Mouse (Mus musculus) limb, embryonic 15.5 days (tissue): ENCODE data around the gene Tmem87b. TPM values are rescaled to one million over a fixed set of nuclear protein-coding genes. Genes with fewer than 3 reads are reported as not detected.

Source experiments
- ATAC-seq: fragments of 200-750 bp; cut with Nextera tagmentation; 2 replicates; pipeline ENCODE4 v1.8.0; 2017; ENCODE audit warnings: low read depth, moderate TSS enrichment; ENCODE audit not compliant: insufficient number of reproducible peaks, low FRiP score, low TSS enrichment
- H3K27ac ChIP-seq: fragments of 300-500 bp; sonication (generic); 2 replicates; pipeline ENCODE4 v1.5.1; 2015; ENCODE audit warnings: moderate library complexity, mild to moderate bottlenecking, inconsistent platforms
- H3K27me3 ChIP-seq: fragments of 300-500 bp; sonication (generic); 2 replicates; pipeline ENCODE4 v1.6.1; 2015; ENCODE audit warnings: inconsistent platforms
- H3K36me3 ChIP-seq: fragments of 300-500 bp; sonication (generic); 2 replicates; pipeline ENCODE4 v1.6.1; 2015; ENCODE audit warnings: inconsistent platforms
- H3K4me1 ChIP-seq: fragments of 300-500 bp; sonication (generic); 2 replicates; pipeline ENCODE4 v1.6.1; 2015; ENCODE audit warnings: inconsistent platforms
- H3K4me2 ChIP-seq: fragments of 300-500 bp; sonication (generic); 2 replicates; pipeline ENCODE4 v1.6.1; 2015; ENCODE audit warnings: mild to moderate bottlenecking, inconsistent platforms
- H3K4me3 ChIP-seq: fragments of 300-500 bp; sonication (generic); 2 replicates; pipeline ENCODE4 v1.5.1; 2015; ENCODE audit warnings: mild to moderate bottlenecking, inconsistent platforms
- H3K9ac ChIP-seq: fragments of 300-500 bp; sonication (generic); 2 replicates; pipeline ENCODE4 v1.6.1; 2015; ENCODE audit warnings: inconsistent platforms
- H3K9me3 ChIP-seq: fragments of 300-500 bp; sonication (generic); 2 replicates; pipeline ENCODE4 v1.6.1; 2016; ENCODE audit warnings: inconsistent platforms
- WGBS: fragments of 180-500 bp; shearing (Covaris S2); methylation state at CpG from one replicate; pipeline ENCODE4 v1.1.7; 2015; 5-methylcytosine and 5-hydroxymethylcytosine counted together
- polyA plus RNA-seq: library from polyadenylated mRNA; unstranded; fragments of >200 nt; fragmentation: Nextera tagmentation; extraction: Ambion mirVana; gene quantifications from 2 replicates; pipeline ENCODE4 v1.2.1, GENCODE M21; 2015

Gene Tmem87b
- polyA plus RNA-seq, 1 experiment from 2014 or later: 29.4 TPM

DNA sequence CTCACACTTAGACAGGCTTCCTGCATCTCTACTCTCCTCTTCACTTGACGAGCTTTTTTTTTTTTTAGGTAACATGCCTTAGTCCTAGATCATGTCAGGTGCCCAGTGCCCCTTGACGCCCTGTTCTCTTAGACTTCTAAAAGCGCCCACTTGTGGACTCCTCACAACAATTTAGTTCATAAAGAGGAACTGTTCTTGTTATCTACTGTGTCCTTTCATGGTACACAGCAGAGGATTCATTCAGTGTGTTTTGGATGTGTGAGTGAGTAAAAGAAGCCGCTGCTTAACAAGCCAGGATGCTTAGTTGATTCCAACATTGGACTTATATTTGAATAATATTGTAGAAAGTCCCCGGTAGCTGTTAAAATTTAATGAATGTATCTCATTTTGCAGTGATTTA lies 6.0 kb downstream of the Tmem87b start:
- Histone ChIP-seq H3K4me3 (no peak overlapping the region), H3K4me1 (peaks cover 9% of the 10 kb centered on the region; the same call in 1 of the 2 replicates), H3K27me3 (no peaks in the 10 kb centered on the region), H3K27ac (no peak overlapping the region), H3K9me3 (no peaks in the 10 kb centered on the region), H3K4me2 (no peak overlapping the region), H3K9ac (no peak overlapping the region), H3K36me3 (peaks cover 18% of the 10 kb centered on the region)
- no peak for ATAC-seq
- 94% methylated on average over 5 of the region's 5 CpGs for WGBS

DNA sequence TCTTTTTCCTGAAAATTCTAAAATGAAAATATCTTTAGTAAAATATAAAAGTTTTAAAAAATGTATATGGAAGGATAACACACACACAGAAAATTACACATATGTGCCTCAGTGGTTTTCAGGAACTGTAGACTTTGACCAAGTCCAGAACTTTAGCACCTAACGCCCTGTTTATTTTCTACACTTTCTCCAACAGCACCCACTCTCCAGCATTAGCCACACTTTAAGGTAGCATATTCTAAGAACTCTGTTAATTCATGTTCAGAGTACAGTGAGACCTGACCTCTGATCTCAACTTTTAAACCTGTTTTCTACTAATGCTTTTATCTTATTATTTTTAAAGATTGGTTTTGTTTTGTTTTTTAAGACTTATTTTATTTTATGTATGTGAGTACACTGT lies 9.9 kb downstream of the Tmem87b start:
- Histone ChIP-seq H3K4me3 (no peak overlapping the region), H3K27ac (no peak overlapping the region), H3K9me3 (no peaks in the 10 kb centered on the region), H3K9ac (no peak overlapping the region), H3K27me3 (no peaks in the 10 kb centered on the region), H3K4me2 (no peak overlapping the region), H3K4me1 (no peaks in the 10 kb centered on the region), H3K36me3 (peaks cover 42% of the 10 kb centered on the region)
- 97% methylated on average over 1 of the region's 1 CpGs for WGBS
- no peak for ATAC-seq

DNA sequence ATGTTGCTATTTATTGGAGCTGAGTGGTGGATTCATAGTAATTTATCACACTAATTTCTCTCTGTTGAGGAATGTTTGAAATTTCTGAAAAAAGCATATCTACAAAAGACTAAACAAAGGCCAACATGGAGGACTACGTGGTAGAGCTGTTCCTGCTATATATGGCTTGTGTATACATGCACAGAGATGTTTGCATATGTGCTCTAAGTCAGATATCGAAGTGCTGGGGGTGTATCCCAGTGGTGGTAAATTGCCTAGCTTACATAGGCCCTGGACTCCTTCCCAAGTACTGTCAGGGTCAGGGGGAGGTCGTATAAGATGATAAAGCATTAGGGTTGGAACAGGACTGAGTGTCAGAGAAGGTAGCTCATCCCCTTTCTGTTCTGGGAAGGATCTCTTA lies 14.7 kb downstream of the Tmem87b start:
- ATAC-seq: no peak

GRCm38 (mm10) chr2:128833035-128833434 lies 15.1 kb downstream of the Tmem87b start:
- no peaks in the 10 kb centered on the region for H3K27me3 ChIP-seq
- no peaks in the 10 kb centered on the region for H3K9me3 ChIP-seq
- H3K4me1 ChIP-seq: no peaks in the 10 kb centered on the region
- H3K4me2 ChIP-seq: no peak overlapping the region
- no peak overlapping the region for H3K4me3 ChIP-seq
- WGBS: 86% methylated on average over 2 of the region's 2 CpGs
- H3K27ac ChIP-seq: no peak overlapping the region
- no peak for ATAC-seq
- H3K36me3 ChIP-seq: peaks cover 76% of the 10 kb centered on the region
- no peak overlapping the region for H3K9ac ChIP-seq

More for the DNA sequence above, 14.7 kb downstream of the Tmem87b start:
- Histone ChIP-seq H3K4me3 (no peak overlapping the region), H3K4me2 (no peak overlapping the region), H3K27me3 (no peaks in the 10 kb centered on the region), H3K9me3 (no peaks in the 10 kb centered on the region), H3K4me1 (no peaks in the 10 kb centered on the region), H3K27ac (no peak overlapping the region), H3K9ac (no peak overlapping the region), H3K36me3 (peaks cover 72% of the 10 kb centered on the region)
- 87% methylated on average over 3 of the region's 3 CpGs for WGBS

GRCm38 (mm10) chr2:128833435-128833834 lies 15.5 kb downstream of the Tmem87b start:
- H3K9ac ChIP-seq: no peak overlapping the region
- H3K4me2 ChIP-seq: no peak overlapping the region
- H3K4me1 ChIP-seq: no peaks in the 10 kb centered on the region
- no peak overlapping the region for H3K4me3 ChIP-seq
- ATAC-seq: no peak
- H3K27me3 ChIP-seq: no peaks in the 10 kb centered on the region
- peaks cover 78% of the 10 kb centered on the region for H3K36me3 ChIP-seq
- WGBS: 95% methylated on average over 2 of the region's 2 CpGs
- no peak overlapping the region for H3K27ac ChIP-seq
- no peaks in the 10 kb centered on the region for H3K9me3 ChIP-seq

- 94% methylated on average over 8 of the region's 8 CpGs for WGBS
Measured at GRCm38 (mm10) chr2:128837531-128837930, 19.6 kb downstream of the Tmem87b start.

DNA sequence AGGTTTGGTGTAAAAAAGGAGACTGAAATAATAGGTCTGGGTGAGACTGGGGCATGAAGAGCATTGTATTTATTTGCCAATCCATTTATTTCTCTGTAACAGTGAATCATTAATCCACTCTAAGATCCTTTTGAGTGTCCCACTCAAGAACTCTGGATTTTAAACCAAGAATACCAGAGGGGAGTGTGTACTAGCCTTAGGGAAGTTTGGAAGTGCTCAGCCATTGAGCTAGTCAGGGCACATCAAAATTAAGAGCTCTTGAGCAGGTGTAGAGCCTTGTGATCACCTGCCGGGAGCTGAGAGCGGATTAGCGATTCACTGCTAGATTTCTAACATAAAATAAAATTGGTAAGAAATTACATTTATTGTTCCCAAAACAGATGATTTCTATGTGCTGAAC lies 20.7 kb downstream of the Tmem87b start:
- H3K4me2 ChIP-seq: no peak overlapping the region
- H3K9ac ChIP-seq: no peak overlapping the region
- no peaks in the 10 kb centered on the region for H3K4me1 ChIP-seq
- WGBS: 82% methylated on average over 3 of the region's 3 CpGs
- no peak overlapping the region for H3K27ac ChIP-seq
- no peak for ATAC-seq
- no peaks in the 10 kb centered on the region for H3K9me3 ChIP-seq
- peaks cover 68% of the 10 kb centered on the region for H3K36me3 ChIP-seq
- no peak overlapping the region for H3K4me3 ChIP-seq
- H3K27me3 ChIP-seq: no peaks in the 10 kb centered on the region

More at GRCm38 (mm10) chr2:128837531-128837930, 19.6 kb downstream of the Tmem87b start:
- H3K9me3 ChIP-seq: no peaks in the 10 kb centered on the region
- no peak overlapping the region for H3K4me3 ChIP-seq
- peaks cover 67% of the 10 kb centered on the region for H3K36me3 ChIP-seq
- H3K4me2 ChIP-seq: no peak overlapping the region
- no peaks in the 10 kb centered on the region for H3K27me3 ChIP-seq
- no peaks in the 10 kb centered on the region for H3K4me1 ChIP-seq
- no peak overlapping the region for H3K9ac ChIP-seq
- H3K27ac ChIP-seq: no peak overlapping the region
- no peak for ATAC-seq

DNA sequence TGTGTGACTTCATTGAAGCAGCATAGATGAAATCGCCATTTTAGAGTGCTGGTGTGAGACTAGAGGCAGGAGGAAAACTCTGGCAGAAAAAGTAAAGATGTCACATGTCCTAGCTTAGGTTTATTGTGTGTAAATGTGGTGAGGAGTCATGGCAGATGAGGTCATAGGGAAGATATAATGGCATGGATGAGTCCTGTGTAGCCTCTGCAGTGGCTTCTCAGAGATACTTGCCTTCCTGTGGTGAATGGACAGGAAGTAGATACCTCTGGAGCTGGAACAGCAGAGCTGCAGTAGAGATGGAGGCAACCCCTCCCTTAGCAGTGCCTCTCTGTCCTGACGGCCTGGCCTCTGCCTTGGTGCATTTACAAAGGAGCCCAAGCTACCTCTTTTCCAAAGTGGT lies 21.6 kb downstream of the Tmem87b start:
- Histone ChIP-seq H3K9ac (no peak overlapping the region), H3K36me3 (peaks cover 66% of the 10 kb centered on the region), H3K9me3 (no peaks in the 10 kb centered on the region), H3K4me3 (no peak overlapping the region), H3K27me3 (no peaks in the 10 kb centered on the region), H3K4me2 (no peak overlapping the region), H3K4me1 (no peaks in the 10 kb centered on the region), H3K27ac (no peak overlapping the region)
- 83% methylated on average over 2 of the region's 2 CpGs for WGBS
- ATAC-seq: no peak

- no peak overlapping the region for H3K4me3 ChIP-seq
- H3K27me3 ChIP-seq: no peaks in the 10 kb centered on the region
- no peaks in the 10 kb centered on the region for H3K9me3 ChIP-seq
- peaks cover 60% of the 10 kb centered on the region for H3K36me3 ChIP-seq
- H3K4me1 ChIP-seq: no peaks in the 10 kb centered on the region
- WGBS: 94% methylated on average over 8 of the region's 8 CpGs
- no peak for ATAC-seq
- H3K4me2 ChIP-seq: no peak overlapping the region
- H3K27ac ChIP-seq: no peak overlapping the region
- no peak overlapping the region for H3K9ac ChIP-seq
Measured at GRCm38 (mm10) chr2:128842437-128842836, 24.5 kb downstream of the Tmem87b start.

DNA sequence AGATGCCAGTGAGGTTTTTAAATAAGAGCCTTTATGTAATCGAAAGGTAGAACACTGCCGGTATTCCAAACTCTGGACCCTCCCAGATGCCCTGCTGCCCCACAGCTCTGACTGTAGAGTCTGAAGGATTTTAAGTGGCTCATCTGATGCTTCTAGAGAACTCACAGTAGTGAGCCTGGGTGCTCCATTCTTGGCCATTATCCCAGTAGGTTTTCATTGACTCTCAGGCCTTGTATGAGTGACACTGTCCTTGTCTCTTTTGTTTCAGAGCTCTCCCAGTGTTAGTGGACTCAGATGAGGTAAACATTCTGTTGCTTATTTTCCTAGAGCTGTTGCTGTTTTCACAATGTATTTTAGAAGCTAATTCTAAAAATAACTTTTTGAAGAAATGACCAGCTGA lies 32.1 kb downstream of the Tmem87b start:
- no peaks in the 10 kb centered on the region for H3K4me1 ChIP-seq
- H3K9ac ChIP-seq: no peak overlapping the region
- WGBS: 89% methylated on average over 2 of the region's 2 CpGs
- H3K4me2 ChIP-seq: no peak overlapping the region
- ATAC-seq: no peak
- no peak overlapping the region for H3K4me3 ChIP-seq
- no peaks in the 10 kb centered on the region for H3K9me3 ChIP-seq
- peaks cover 65% of the 10 kb centered on the region for H3K36me3 ChIP-seq
- H3K27me3 ChIP-seq: no peaks in the 10 kb centered on the region
- H3K27ac ChIP-seq: no peak overlapping the region

DNA sequence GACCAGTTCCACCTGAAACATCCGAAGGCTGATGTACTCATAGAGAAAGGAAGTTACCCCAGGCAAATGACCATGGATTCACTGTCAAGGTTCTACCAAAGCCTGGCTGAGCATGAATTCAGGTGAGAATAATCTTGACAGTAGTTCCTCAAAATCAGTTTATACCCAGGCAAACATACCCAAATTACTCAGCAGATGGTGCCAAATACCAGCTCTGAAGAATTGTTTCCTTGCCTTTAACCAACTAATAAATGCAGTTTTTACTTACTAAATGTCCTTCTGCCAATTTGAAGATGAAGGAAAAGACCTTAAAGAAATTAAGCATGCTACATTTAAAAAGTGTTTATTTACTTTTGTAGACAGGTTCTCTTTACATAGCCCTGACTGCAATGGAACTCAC lies 38.8 kb downstream of the Tmem87b start:
- Histone ChIP-seq H3K27ac (no peak overlapping the region), H3K9ac (no peak overlapping the region), H3K27me3 (no peaks in the 10 kb centered on the region), H3K4me1 (no peaks in the 10 kb centered on the region), H3K36me3 (peaks cover 18% of the 10 kb centered on the region), H3K4me2 (no peak overlapping the region), H3K9me3 (no peaks in the 10 kb centered on the region), H3K4me3 (no peak overlapping the region)
- WGBS: 94% methylated on average over 1 of the region's 1 CpGs
- ATAC-seq: no peak

DNA sequence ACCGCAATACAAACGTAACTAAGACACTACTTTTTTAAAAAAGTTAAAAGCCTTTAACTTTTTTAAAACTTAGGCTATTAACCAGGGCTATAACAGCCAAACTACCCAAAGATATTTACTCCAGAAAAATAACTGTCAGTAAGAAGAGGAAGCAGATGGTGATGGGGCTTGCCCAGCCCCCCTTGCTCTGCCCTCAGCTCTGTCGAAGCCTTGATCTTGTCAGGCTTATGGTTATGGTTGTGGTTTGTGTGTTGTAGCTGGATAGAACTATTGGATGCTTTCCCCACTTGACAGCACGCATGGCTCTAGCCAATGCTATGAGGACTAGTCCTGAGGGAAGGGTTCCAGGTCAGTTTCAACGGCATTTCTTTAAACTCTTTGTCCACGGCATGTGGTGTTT lies 41.0 kb downstream of the Tmem87b start:
- 88% methylated on average over 6 of the region's 6 CpGs for WGBS
- H3K9ac ChIP-seq: no peak overlapping the region
- no peak overlapping the region for H3K4me2 ChIP-seq
- ATAC-seq: no peak
- H3K4me3 ChIP-seq: no peak overlapping the region
- H3K4me1 ChIP-seq: peaks cover 6% of the 10 kb centered on the region
- H3K36me3 ChIP-seq: 0 out of 2 replicates have a peak, but pooled peaks cover 3% of the 10 kb centered on the region
- no peak overlapping the region for H3K27ac ChIP-seq
- no peaks in the 10 kb centered on the region for H3K9me3 ChIP-seq
- peaks cover 5% of the 10 kb centered on the region for H3K27me3 ChIP-seq

GRCm38 (mm10) chr2:128859861-128860260 lies 41.9 kb downstream of the Tmem87b start:
- Histone ChIP-seq H3K4me3 (no peak overlapping the region), H3K9me3 (no peaks in the 10 kb centered on the region), H3K27me3 (peaks cover 12% of the 10 kb centered on the region), H3K9ac (no peak overlapping the region), H3K27ac (no peak overlapping the region), H3K4me2 (no peak overlapping the region), H3K4me1 (peaks cover 11% of the 10 kb centered on the region), H3K36me3 (no peaks in the 10 kb centered on the region)
- 72% methylated on average over 3 of the region's 3 CpGs for WGBS
- ATAC-seq: no peak
